Mouse (Mus musculus): ENCODE measurements at regions not wholly inside any gene's neighbourhood (a gene's known extent, or its start where the extent isn't known, plus 50 kb on each side); places are given as distances from the start of the nearest gene placed in this dataset.

DNA sequence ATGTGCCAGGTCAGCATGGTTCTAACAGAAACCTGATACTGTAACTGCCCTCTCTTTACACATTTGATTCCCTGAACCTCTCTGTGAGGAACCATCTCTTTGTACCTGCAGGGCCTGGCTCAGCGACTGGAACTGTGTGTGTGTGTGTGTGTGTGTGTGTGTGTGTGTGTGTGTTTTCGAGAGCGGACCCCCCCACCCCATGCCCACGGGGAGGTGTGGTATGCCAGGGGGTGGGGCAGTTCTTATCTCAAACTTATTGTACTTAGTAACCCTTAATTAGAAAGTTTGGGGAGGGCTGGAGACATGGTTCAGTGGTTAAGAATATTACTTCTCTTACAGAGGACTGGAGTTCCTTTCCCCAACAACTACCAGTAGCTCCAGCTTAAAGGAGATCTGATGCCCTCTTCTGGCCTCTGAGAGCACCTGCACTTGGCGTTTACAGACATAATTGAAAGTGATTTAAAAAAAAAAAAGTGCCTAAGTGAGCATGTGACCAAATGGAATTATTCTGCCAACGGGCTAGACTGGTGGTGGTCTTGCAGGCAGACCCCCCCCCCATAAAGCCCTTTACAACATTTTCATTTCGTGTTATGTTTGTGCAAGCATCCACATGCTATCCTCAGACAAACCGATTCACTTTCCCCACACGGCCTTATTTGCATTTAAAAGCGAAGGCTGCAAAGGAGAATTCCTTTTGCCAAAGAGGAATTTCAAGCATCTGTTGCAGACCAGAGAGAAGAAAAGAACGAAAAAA is 77.7 kb upstream of the Med14 start:
- peak; percentile 75 for DNase-seq (ENCODE audit: extremely low read depth, low read depth)

DNA sequence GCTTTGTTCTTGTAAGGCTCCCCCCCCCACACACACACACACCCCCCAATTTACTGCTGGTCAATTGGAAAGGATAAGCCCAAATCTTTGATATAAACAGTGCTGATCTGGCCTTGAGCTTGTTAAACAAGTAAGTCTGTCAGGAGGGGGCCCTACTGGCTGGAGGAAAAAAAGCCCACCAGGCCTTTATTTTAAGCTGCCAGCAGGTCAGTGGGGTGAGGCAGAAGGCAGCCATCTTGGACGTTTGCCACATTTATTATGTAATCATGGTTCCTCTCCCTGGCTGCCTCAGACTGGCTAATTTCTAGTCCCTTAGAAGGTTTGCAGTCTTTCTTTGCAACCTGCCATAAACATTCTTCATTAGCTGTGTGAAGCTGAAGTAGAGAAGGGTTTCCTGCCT is 75.9 kb upstream of the Med14 start:
- no peak for DNase-seq (ENCODE audit: extremely low read depth, low read depth)

DNA sequence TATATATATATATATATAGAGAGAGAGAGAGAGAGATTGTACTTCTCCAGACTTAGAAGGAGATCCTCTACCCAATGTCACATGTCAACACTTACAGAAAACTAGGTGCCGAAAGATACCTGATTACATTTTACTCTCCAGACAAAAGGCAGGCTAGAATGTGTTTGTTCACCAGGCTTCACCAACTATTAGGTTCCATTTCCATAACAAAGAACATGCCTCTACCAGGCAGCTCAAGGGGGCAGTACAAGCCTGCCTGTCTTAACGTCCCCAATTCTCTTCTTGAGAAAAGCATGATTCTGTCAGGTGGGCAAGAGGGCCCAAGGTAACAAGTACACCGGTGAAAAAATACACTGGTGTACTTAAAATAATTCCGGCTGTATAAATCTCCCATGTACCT is 72.8 kb upstream of the Med14 start:
- no peak for DNase-seq (ENCODE audit: extremely low read depth, low read depth)

DNA sequence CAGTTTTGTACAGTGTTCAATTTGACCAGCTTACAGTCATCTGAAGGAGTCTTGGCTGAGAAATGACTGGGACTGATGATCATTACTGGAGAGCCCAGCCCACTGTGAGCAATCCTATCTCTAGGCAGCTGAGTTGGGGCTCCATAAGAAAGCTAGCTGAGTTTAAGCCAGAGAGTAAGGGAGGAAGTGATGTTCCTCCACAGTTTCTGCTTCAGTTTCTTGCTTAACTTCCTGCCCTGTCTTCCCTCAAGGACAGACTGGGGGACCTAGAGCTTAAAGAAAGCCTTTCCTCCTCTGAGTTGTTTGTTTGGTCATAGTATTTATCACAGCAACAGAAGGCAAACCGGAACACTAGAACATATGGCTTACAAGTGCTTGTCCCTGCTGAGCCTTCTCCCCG is 70.8 kb upstream of the Med14 start:
- no peak for DNase-seq (ENCODE audit: extremely low read depth, low read depth)

DNA sequence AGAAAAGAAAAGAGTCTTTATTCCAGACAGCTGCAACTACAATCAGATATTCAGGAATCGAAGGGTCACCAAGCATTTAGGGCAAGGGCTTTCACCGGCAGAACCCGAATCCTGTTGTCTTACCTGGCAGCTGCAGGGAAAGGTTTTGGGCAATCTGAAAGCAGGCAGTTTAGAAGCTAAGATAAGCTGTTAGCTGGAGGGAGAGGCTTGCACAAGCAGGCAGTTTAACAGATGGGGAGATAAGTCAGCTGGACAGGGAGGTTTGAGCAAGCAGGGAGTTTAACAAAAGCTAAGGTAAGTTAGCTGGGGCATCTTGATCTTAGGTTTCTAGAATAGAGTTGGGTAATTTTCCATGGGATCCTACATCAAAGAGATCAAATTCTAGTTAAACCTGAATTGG is 67.3 kb upstream of the Med14 start:
- no peak for DNase-seq (ENCODE audit: extremely low read depth, low read depth)

DNA sequence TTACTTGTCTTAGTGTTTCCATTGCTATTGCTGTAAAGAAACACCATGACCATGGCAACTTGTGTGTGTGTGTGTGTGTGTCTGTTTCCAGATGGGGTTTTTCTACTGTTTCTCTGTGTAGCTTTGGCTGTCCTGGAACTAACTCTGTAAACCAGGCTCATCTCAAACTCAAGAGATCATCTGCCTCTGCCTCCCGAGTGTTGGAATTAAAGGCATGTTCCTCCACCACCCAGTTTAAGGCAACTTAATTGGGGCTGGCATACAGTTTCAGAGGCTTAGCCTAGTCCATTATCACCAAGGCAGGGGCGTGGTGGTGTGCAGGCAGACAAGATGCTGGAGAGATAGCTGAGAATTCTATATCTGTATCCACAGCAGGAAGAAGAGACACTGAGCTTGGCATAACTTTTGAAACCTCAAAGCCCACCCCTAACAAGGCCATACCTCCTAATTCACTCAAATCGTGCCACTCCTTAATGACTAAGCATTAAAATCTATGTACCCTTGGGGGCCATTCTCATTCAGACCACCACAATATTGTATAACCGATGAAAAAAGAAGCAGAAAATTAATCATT is 65.5 kb upstream of the Med14 start:
- peak; percentile 44 for DNase-seq (ENCODE audit: extremely low read depth, low read depth)

DNA sequence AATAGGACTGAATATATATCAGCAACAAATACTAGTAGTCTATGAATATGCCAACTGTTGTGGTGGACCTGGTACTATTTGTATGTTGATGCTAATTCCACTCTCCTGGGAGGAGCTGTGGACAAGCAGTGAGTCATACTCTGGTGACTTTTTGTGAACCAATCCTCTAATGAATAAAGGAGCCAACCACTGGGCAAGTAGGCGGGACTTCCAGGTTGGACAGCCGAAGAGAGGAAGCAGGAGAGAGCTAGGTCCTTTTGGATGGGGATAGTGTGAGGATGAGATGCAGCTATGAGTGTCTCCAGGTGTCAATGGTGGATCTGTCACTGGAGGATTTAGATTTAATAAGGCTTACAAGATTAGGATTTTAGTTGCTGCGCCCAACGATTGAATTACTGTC is 64.8 kb upstream of the Med14 start:
- peak; percentile 49 for DNase-seq (ENCODE audit: extremely low read depth, low read depth)

DNA sequence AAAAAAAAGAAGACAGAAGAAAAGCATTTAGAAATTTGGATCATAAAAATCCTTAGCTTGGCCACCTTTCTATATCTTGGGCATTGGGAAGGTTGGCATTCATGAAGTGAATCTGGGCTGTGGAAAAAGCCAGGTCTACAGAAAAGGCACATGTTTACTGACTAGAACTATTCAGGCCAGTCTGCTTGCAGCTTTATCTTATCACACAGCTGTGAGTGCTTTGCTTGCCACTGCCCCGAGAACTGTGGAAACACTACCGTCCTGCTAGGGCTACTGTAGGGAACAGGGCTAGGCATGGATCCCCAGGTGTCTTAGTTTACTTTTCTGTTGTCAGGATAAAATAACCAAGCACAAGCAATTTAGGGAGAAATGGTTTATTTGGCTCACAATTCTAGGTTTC is 63.4 kb upstream of the Med14 start:
- peak; percentile 41 for DNase-seq (ENCODE audit: extremely low read depth, low read depth)

DNA sequence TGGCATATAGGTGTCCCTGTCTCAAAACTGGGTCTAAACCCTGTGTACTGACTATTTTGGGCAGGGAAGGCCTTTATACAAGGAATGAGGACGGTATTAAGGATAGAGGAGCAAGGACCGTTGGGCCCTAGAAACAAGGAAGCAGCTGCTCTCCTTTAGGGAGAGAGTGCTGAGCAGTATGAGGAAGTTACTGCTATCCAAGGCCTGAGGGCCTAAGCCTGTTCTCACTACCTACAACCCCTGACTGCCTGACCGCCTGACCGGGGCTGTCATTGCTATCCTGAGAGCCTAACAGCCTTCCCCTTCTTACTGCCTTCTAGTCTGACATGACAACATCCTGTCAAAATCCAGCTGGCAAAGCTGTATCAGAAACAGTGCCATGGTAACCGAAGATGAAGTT is 62.6 kb upstream of the Med14 start:
- DNase-seq (ENCODE audit: extremely low read depth, low read depth), result peak; percentile 62

DNA sequence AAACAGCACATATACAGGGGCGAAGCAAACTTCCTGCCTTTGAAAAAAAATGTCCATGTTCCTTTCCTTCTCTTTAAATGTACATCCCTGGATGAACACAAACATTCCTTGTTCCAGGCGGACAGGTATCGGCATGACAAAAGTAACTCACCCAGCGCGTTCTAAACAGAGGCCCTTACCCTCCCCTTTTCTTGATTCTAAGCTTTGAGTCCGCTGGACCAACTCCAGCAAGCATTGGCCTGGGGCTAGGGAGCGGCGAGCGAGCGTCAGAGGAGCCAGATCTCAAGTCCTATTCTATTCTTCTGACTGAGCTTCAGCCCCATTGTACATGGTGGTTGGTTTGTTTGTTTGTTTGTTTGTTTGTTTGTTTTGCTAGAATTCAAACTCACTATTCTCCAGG is 60.9 kb upstream of the Med14 start:
- no peak for DNase-seq (ENCODE audit: extremely low read depth, low read depth)

DNA sequence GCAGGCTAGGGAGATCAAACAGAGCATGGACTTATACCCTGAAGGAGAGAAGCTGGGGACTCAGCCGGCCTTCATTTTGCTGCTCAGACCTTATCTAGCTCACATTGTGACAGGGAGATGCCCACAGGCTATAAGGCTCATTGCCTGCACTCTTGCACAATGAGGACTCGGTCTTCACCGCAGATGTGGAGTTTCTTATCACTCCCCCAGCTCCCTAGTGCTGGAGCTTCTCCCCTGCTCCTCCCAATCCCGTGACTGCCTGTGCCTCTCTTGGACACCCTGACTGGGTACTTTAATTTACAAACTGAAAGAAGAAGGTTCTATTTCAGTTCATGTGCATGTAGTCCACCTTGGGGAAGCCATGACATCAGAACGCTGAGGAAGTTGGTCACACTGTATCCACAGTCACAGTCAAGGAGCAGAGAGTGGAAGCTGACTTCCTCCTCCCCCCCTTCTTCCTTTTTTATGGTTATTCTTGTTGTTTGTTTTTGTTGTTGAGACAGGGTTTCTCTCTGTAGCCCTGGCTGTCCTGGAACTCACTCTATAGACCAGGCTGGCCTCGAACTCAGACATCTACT is 51.3 kb upstream of the Med14 start:
- DNase-seq (ENCODE audit: extremely low read depth, low read depth), result peak; percentile 55
